Mouse (Mus musculus) cerebellum, postnatal 10 days (tissue): ENCODE measurements at regions not wholly inside any gene's neighbourhood (a gene's known extent, or its start where the extent isn't known, plus 50 kb on each side); places are given as distances from the start of the nearest gene placed in this dataset.

Source experiments
- DNase-seq, 2 experiments: peaks; one replicate each; pipeline ENCODE4 v3.0.0; 2021; ENCODE audit warnings: mixed read lengths in 2 of 2

- no peak for DNase-seq
These were observed 273.8 kb upstream of the Pkn2 start for GRCm38 (mm10) chr3:143155556-143155955.

- DNase-seq, result no peak
These were observed 265.7 kb upstream of the Pkn2 start for GRCm38 (mm10) chr3:143147471-143147870.

DNA sequence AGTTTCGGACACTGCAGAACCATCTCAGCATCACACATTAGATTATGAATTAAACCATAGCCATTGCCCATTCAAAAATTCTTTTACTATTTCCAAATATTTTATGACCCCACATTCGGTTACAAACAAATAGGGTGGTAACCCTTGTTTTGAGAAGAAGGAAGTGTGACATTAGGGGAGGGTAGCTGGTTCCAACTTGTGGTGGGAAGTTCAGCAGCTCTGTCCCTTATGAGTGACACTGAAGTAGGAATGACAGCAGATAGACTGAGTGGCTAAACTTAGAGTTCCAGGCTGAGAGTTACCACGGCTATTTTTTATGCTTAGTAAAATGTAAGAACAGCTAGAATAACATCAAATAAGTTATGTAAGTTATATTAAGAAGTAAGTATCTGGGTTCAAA, 257.1 kb upstream of the Pkn2 start:
- no peak for DNase-seq

- no peak for DNase-seq
These were observed 252.7 kb upstream of the Pkn2 start for GRCm38 (mm10) chr3:143134528-143134927.

- no peak for DNase-seq
These were observed 226.0 kb upstream of the Pkn2 start for GRCm38 (mm10) chr3:143107733-143108291.

DNA sequence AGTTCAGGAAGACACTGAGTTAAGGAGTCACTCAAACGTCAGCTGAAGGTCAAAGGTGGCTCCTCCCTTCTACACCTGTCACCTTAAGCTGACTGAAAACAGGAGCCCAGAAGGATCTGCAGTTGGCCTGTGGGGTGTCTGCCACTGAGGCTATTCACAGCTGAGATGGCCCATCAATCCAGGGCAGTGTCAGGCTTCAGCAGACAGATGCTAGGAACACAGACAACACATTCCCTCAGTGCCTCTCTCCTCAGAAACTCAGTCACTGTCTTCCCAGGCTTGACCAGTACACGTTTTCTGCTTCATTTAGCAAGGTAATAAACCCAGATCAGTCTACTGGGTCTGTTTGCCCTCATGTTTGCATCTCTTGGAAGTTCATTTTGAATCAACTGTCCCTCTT, 222.9 kb upstream of the Pkn2 start:
- no peak for DNase-seq

DNA sequence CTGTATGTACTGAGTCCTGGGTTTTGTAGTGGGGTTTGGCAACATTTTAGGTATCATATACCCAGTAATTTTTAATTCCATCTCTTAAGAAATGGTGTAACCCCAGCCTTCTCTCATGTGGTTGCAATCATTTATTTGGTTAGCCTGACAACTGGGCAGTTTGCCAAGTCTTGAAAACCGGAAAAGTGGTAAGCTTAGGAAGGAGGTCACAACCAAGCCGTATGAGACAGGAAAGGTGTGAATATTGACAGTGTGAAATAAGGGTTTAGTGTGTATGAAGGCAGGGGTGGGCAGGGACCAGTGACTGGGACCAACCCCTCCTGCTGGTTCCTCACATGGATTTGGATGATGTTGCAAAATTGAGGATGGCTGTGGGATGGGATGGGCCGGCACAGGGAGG, 221.5 kb upstream of the Pkn2 start:
- DNase-seq, result peak; percentile 63 to 64

- DNase-seq, result peak; percentile 71 to 76
These were observed 219.2 kb upstream of the Pkn2 start for GRCm38 (mm10) chr3:143100810-143101645.

DNA sequence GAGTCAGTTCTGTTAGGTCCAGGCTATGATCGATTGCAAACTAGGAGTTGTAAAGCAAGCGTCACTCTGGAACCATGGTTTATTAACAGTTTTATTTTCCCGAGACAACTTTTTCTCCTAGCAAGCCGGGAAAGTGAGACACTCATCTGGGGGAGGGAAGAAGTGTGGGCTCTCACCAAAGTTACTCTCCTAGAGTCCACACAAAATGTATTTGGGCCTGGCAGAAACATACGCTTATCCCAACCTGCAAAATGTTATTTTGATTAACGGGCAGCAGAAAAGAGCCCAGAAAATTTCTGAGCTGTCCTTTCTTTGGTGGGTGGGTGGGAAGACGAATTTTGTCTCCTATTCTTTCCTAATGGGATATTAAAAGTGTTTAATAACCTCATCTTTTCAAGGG, 218.4 kb upstream of the Pkn2 start:
- DNase-seq, result no peak

DNA sequence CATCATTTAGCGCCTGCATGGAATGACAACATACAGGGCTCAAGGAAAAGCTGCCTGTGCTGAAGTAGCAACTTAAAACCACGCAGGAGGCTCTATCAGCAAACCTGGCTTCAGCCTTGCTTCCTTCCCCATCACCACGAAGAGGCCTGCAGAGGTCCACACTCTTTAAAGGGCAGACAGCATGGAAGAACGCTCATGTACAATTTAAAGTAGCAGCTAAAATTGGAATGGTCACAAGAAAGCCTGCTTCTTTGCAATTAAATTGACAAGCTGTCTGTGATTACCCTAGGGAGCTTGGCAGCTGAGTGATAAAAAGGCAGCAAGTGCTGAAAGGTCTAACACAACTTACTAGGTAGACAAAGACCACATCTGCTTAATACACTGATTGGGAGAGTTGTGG, 210.4 kb upstream of the Pkn2 start:
- no peak for DNase-seq

DNA sequence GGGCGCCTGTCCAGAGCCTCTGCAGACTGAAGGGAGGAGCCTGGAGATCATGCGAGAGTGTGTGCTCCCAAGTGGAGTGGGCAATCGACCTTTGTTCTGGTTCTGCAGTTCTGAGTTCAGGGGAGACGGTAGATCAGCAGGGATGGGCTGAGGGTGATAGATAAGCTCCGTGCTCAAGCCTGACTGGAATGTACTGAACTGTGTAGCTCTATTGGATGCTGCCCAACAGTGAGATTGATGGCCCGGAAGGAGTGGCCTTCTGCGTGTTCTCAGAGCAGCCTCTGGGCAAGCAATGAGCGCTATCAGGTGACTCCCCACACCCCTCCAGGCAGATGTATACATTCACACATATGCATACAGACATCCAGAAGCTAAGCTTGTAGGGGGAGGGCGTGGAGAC, 209.1 kb upstream of the Pkn2 start:
- DNase-seq, result peak in 1 of 2 experiments; percentile 9

GRCm38 (mm10) chr3:143090316-143090715, 208.5 kb upstream of the Pkn2 start:
- no peak for DNase-seq

DNA sequence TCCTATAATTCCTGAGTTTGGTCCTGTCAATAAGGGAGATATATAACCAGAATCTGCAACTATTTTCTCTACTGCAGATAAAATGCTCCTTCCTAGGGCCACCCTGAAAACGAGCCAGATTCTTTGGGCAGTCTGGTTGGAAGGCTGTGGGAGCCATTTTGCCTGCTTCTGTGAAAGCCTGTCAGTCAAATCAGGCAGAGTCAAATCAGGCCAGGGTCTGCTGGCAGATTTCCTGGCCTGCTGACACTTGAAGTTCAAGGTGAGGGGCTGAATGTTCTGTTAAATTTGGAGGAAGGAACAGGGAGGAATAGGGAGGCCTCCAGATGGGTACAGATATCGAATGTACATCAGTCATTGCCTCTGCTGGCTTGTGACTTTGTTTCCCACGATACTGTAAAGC, 206.0 kb upstream of the Pkn2 start:
- peak; percentile 32 to 58 for DNase-seq

DNA sequence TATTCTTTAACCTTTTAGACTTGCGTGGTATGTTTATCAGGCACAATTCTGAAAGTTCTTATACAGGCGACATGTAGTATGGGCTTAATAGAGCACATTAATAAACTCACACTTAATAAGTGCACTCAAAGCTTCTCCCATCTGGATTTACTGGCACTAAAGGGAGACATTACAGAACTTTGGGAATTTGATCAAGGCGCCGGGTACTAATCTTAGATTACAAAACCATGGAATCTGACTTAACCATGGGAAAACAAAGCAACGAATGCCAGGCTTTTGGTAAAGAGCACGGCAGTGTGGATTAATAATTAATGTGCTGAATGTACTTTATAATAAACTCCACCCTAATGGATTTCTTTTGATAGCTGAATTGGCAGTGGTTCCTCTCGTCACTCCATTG, 196.5 kb upstream of the Pkn2 start:
- no peak for DNase-seq

DNA sequence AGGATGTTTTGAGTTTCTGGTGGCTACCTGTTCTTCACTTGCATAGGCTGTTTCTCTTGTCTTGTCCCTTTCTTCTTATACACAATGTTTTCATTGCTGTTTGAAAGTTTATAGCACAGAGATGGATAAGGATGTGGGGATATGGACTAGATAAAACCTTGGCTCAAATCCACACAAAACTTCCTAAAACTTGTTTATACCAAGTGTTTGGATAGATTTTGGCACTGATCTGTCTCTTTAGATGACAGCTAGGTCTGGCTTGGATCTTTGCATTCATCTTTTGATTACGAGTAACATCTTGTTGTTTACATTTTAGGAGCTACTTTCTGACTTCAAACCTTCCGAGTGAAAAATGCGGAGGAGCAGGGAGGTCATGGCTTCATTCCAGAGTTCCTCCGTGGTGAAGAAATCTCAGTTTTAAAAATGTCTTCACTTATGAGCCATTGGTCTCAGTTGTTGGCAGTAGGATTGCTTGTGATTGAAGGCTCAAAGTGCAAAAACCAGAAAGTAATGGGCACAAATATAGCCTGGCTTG, 190.1 kb upstream of the Pkn2 start:
- DNase-seq, result no peak

- DNase-seq, result no peak
These were observed 173.1 kb upstream of the Pkn2 start for GRCm38 (mm10) chr3:143054858-143055257.

DNA sequence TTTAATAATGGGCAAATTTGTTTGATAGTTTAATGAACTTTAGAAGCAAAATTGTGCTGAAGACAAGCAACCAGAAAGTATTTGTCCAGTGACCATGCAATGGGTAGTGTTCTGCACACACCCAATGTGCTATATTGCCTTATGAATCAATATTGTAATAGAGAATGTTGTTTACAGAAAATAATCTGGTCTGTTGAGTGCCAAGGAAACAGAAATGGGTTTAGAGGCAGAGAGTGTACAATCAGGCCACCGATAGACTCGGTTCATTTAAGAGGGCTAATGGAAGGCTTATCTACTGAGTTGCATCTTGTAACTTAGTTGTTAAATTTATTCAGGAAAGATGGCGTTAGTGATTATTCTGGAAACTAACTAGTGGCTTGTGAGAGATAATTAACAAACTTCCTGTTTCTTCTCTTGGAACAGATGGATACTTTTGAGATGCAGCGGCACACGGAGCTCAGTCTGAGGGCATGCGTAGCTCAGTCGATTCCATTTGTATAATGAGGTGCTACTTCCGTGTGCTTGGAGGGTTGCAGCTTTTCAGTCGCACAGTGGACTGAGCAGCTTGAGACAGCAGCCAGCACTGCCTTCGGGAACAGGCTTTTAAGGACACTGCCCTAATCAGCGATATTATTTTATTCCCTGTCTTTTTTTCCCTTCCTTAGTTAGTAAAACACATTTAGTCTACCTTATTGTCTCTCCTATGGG, 171.6 kb upstream of the Pkn2 start:
- no peak for DNase-seq

GRCm38 (mm10) chr3:143040666-143041065, 158.9 kb upstream of the Pkn2 start:
- DNase-seq, result peak in 1 of 2 experiments; percentile 2

DNA sequence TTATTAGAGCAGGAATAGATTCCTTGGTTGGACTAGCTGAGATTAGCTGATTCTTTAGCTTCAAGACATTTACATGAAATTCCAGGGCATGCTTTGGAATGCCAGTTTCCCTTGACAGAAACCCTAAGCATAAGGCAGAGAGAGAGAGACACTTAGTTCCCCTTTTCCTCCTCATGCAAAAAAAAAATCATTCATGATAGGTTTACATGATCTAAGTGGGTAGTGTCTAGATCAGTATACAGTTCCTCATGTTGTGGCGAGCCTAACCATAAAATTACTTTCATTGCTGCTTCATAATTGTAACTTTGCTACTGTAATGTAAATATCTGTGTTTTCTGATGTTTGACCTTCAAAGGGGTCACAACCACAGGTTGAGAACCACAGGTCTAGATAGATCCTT, 154.3 kb upstream of the Pkn2 start:
- DNase-seq, result no peak

DNA sequence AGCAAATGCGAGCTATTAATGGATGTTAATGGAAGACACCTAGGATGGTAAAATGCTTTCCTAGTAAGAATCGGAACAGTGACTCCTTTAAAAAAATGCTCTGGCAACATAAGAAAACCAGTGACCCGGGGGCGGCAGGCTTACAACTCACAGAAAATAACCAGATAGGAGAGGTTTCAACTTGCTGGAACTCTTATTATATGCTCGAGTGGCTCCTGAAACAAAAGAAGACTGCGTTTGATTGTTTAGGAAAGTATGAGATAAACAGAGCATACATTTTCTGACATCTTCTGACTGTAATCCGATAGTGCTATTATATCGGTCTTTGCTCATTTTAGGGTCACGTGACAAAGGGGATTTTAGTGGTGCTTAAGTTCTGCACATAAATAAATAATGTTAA, 152.8 kb upstream of the Pkn2 start:
- DNase-seq, result no peak

GRCm38 (mm10) chr3:143022486-143022885, 140.7 kb upstream of the Pkn2 start:
- no peak for DNase-seq

DNA sequence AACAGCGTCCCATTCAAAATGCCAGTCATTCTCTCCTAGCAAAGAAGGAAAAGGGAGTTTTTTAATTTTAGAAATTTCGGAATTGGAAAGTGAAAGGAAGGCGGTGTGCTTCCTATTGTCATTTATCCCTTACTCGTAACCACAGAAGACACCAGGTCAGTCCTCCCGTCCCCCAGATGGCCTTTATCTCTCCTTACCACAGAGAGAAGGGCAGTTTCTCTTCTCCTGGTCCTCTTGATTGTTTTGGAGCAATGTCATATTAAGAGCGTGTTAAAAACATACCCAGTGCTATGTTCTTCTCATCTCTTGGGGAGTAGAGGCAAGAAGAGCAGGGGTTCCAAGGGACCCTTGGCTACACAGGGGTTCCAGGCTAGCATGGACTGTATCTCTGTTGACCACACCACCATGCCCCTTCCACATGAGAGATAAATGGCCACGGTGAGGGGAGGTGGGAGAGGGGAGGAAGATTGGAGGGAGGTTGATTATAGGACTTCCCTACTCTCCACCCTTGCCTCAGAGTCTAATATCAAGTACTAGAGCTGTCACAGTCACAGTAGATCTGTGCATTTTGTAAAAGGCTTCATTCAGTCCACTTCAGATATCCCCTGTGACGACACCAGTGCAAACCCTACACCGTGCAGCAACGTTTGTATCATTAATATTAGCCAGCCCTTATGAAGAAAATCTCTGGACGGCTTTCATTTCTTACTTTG, 139.5 kb upstream of the Pkn2 start:
- no peak for DNase-seq

DNA sequence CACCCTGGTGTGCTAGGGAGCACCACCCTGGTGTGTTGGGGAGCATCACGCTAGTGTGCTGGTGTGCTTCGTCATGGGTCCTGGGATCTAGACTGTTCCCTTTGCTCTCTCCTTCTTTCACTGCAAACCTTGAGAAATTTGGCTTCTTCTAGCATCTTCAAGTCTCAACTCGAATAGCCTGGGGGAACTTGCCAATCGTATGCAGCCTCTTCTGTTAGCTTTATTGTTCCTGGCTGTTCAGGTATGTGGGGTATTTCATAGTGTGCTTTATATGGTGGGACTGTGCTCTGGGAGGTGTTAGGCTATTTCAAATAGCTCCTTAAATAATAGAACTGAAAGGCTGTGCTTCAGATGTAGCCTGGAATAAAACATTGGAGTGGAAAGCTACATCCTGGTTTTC, 135.7 kb upstream of the Pkn2 start:
- DNase-seq, result no peak
